ENCODE assay signal across 9 mouse cellular contexts in the genomic region with DNA sequence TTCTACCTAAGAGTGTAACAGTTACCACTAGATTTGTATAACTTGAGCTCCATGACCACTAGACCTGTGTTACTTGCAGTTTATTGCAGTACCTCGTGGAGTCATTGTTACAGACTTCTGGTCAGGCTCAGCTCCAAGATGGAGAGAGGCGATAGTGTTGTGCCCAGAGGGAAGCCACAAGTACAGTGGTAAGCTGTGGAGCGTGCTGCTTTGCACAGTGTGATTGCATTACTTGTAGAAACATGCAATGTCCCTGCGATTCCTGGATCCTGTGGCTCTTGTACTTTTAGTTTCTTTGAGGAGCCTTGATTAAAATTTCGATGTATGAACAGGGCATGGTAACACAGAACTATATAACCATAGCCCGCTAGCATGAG. TPM values are rescaled to one million over a fixed set of nuclear protein-coding genes. Genes with fewer than 3 reads are reported as not detected.
A peak's percentile ranks its signal among the peaks of the same experiment; 100 is the strongest.
DNase-seq lines count a peak whose midpoint lies in the region; ATAC-seq and TF ChIP-seq lines count a peak whose summit lies in the region.
"Had no signal": no experiment of that assay in that cellular context is flagged by ENCODE, and none has a peak within 500 bp of the region (broad histone marks: within the 10 kb centered on the region; RNA-seq: fewer than 3 reads in every experiment).

No protein-coding gene starts in this region.

- no peaks in the 10 kb centered on the region for H3K9me3 ChIP-seq in heart, embryonic 10.5 days
- H3K9me3 ChIP-seq in ES-E14 (ENCODE audit: control insufficient read depth, insufficient read depth, low read depth, low read length), result no peaks in the 10 kb centered on the region
- H3K9me3 ChIP-seq in hindbrain, embryonic 11.5 days (ENCODE audit: control insufficient read depth, low read length), result no peaks in the 10 kb centered on the region
- H3K9me3 ChIP-seq in liver, embryonic 15.5 days (replicated peaks), result no peaks in the 10 kb centered on the region

- ATAC-seq in hindbrain, embryonic 11.5 days (ENCODE audit: low FRiP score), result no peak
- no peak for ATAC-seq in liver, embryonic 15.5 days (ENCODE audit: insufficient read depth)

- DNase-seq in heart, embryonic 10.5 days (ENCODE audit: low spot score), result no peak
- no peak for DNase-seq in heart, postnatal 36 days
- DNase-seq in ES-E14 (ENCODE audit: low read depth, low spot score), result no peak
- DNase-seq in hindbrain, embryonic 11.5 days (ENCODE audit: low spot score), result no peak
- no peak for DNase-seq in gastrocnemius, adult 18-20 months (ENCODE audit: low spot score)
- DNase-seq in thymus, adult 18-20 months, result no peak
- DNase-seq in adrenal gland, postnatal 4 days (ENCODE audit: low spot score in 2 of 2), result no peak

- peak overlapping the region; percentile 91 for H3K4me3 ChIP-seq in heart, embryonic 10.5 days
- peak overlapping the region; percentile 83 to 85; a peak in 3 of 4 replicates for H3K4me3 ChIP-seq in ES-E14 (ENCODE audit: insufficient read depth in 1 of 2, low read depth in 1 of 2, low read length in 2 of 2, poor library complexity in 1 of 2, severe bottlenecking in 1 of 2)
- H3K4me3 ChIP-seq in hindbrain, embryonic 11.5 days (ENCODE audit: low read depth, low read length), result peak overlapping the region; percentile 82
- H3K4me3 ChIP-seq in liver, embryonic 15.5 days (replicated peaks), result peak overlapping the region; percentile 80

- WGBS in heart, embryonic 10.5 days, result 85% methylated on average over 6 of the region's 6 CpGs
- 86% methylated on average over 6 of the region's 6 CpGs for WGBS in hindbrain, embryonic 11.5 days
- 64% methylated on average over 6 of the region's 6 CpGs for WGBS in liver, embryonic 15.5 days (ENCODE audit: insufficient replicate concordance)

- peaks cover 22% of the 10 kb centered on the region for H3K36me3 ChIP-seq in heart, embryonic 10.5 days
- H3K36me3 ChIP-seq in ES-E14 (ENCODE audit: control insufficient read depth, insufficient read depth, low read length, poor library complexity, severe bottlenecking), result peaks cover 3% of the 10 kb centered on the region; the same call in 1 of the 2 replicates
- H3K36me3 ChIP-seq in hindbrain, embryonic 11.5 days (ENCODE audit: control insufficient read depth, insufficient read depth, low read length), result 0 out of 2 replicates have a peak, but pooled peaks cover 2% of the 10 kb centered on the region
- H3K36me3 ChIP-seq in liver, embryonic 15.5 days (replicated peaks), result peaks cover 19% of the 10 kb centered on the region

- H3K4me2 ChIP-seq in hindbrain, embryonic 11.5 days (replicated peaks; ENCODE audit: low read depth, low read length), result peak overlapping the region; percentile 85
- peak overlapping the region; percentile 82 for H3K4me2 ChIP-seq in liver, embryonic 15.5 days

- H3K27me3 ChIP-seq in heart, embryonic 10.5 days (ENCODE audit: insufficient read depth, poor library complexity, severe bottlenecking), result no peaks in the 10 kb centered on the region
- no peaks in the 10 kb centered on the region for H3K27me3 ChIP-seq in hindbrain, embryonic 11.5 days (ENCODE audit: control insufficient read depth, insufficient read depth, low read length)
- H3K27me3 ChIP-seq in liver, embryonic 15.5 days, result no peaks in the 10 kb centered on the region; the same call in 1 of the 2 replicates

- peaks cover 12% of the 10 kb centered on the region for H3K4me1 ChIP-seq in heart, embryonic 10.5 days
- no peaks in the 10 kb centered on the region for H3K4me1 ChIP-seq in ES-E14 (ENCODE audit: control insufficient read depth in 2 of 2, insufficient read depth in 2 of 2, low read length in 2 of 2, poor library complexity in 1 of 2)
- H3K4me1 ChIP-seq in hindbrain, embryonic 11.5 days (replicated peaks; ENCODE audit: control insufficient read depth, insufficient read depth, low read length), result no peaks in the 10 kb centered on the region
- peaks cover 23% of the 10 kb centered on the region for H3K4me1 ChIP-seq in liver, embryonic 15.5 days (replicated peaks)

- intact Hi-C loops in heart, postnatal 36 days (cut with DNase I), result no loop called here

- peak overlapping the region; percentile 93; the same call in 1 of the 2 replicates for H3K27ac ChIP-seq in heart, embryonic 10.5 days
- H3K27ac ChIP-seq in ES-E14 (ENCODE audit: insufficient read depth, low read depth, low read length, poor library complexity, severe bottlenecking), result no peak overlapping the region
- 0 out of 2 replicates have a peak overlapping the region, but pooled peaks have one; percentile 24 for H3K27ac ChIP-seq in hindbrain, embryonic 11.5 days (ENCODE audit: low read depth, low read length)
- H3K27ac ChIP-seq in liver, embryonic 15.5 days (replicated peaks), result no peak overlapping the region; the same call in 1 of the 2 replicates

- in situ Hi-C loops in ES-E14 (cut with MboI; ENCODE audit: low sequenced_read_pairs in 2 of 2, unreplicated experiment in 2 of 2), result no loop called here

- H3K9ac ChIP-seq in ES-E14 (ENCODE audit: insufficient read depth, low read depth, low read length, poor library complexity, severe bottlenecking), result no peak overlapping the region
- peak overlapping the region; percentile 85; the same call in 1 of the 2 replicates for H3K9ac ChIP-seq in hindbrain, embryonic 11.5 days (ENCODE audit: low read depth, low read length)
- peak overlapping the region; percentile 73 for H3K9ac ChIP-seq in liver, embryonic 15.5 days

TF ChIP-seq in ES-E14, 5 proteins besides CTCF, POLR2A, EP300 and RAD21:
- TF ChIP-seq ZC3H11A (IDR thresholded peaks at IDR 0.05; ENCODE audit: borderline replicate concordance, low read depth, low read length) (no peak), MAFK (IDR thresholded peaks at IDR 0.05; ENCODE audit: insufficient read depth, low read depth, low read length) (no peak)

RNA-seq across cellular contexts. Expression of a gene that starts 0.9 kb away (rescaled TPM):
- polyA plus RNA-seq in heart, embryonic 10.5 days (2016; fragmentation: Nextera tagmentation; extraction: Ambion mirVana), result 4.1 and 8.1 TPM in 2 replicates
- total RNA-seq in heart, postnatal 36 days (2021), result 1 to 10 TPM; 1.6 to 2.0 TPM
- 5.3 and 5.7 TPM in 2 replicates for total RNA-seq in ES-E14 (2012; rRNA removed)
- polyA plus RNA-seq in hindbrain, embryonic 11.5 days (2014; fragmentation: Nextera tagmentation; extraction: Ambion mirVana), result 11.4 and 11.9 TPM in 2 replicates
- 2.3 and 2.5 TPM in 2 replicates for polyA plus RNA-seq in liver, embryonic 15.5 days (2015; fragmentation: Nextera tagmentation; extraction: Ambion mirVana)
- 1 to 10 TPM in 1 of 2 experiments, under 1 TPM in 1; 0.82 to 1.2 TPM for total RNA-seq in gastrocnemius, adult 18-20 months (2021)
- total RNA-seq in adrenal gland, postnatal 4 days (2021), result 10 to 100 TPM; 10.8 to 12.0 TPM

RNA-seq across cellular contexts. Expression of a gene that starts 21.0 kb away (rescaled TPM):
- 4.4 and 7.4 TPM in 2 replicates for polyA plus RNA-seq in heart, embryonic 10.5 days (2016; fragmentation: Nextera tagmentation; extraction: Ambion mirVana)
- total RNA-seq in heart, postnatal 36 days (2021), result 1 to 10 TPM; 1.5 to 2.5 TPM
- total RNA-seq in ES-E14 (2012; rRNA removed), result 3.7 and 4.7 TPM in 2 replicates
- polyA plus RNA-seq in hindbrain, embryonic 11.5 days (2014; fragmentation: Nextera tagmentation; extraction: Ambion mirVana), result 16.1 and 16.6 TPM in 2 replicates
- 1.7 and 2.6 TPM in 2 replicates for polyA plus RNA-seq in liver, embryonic 15.5 days (2015; fragmentation: Nextera tagmentation; extraction: Ambion mirVana)
- under 1 TPM; 0.78 TPM for total RNA-seq in gastrocnemius, adult 18-20 months (2021)
- 10 to 100 TPM; 12.7 to 13.3 TPM for total RNA-seq in adrenal gland, postnatal 4 days (2021)

RNA-seq across cellular contexts. Expression of a gene that starts 28.9 kb away (rescaled TPM):
- polyA plus RNA-seq in heart, embryonic 10.5 days (2016; fragmentation: Nextera tagmentation; extraction: Ambion mirVana), result not detected in 2 replicates
- not detected for total RNA-seq in heart, postnatal 36 days (2021)
- total RNA-seq in ES-E14 (2012; rRNA removed), result not detected in 2 replicates
- polyA plus RNA-seq in hindbrain, embryonic 11.5 days (2014; fragmentation: Nextera tagmentation; extraction: Ambion mirVana), result not detected in 2 replicates
- polyA plus RNA-seq in liver, embryonic 15.5 days (2015; fragmentation: Nextera tagmentation; extraction: Ambion mirVana), result not detected in 2 replicates
- total RNA-seq in gastrocnemius, adult 18-20 months (2021), result not detected
- not detected for total RNA-seq in adrenal gland, postnatal 4 days (2021)
- polyA plus RNA-seq: C2C12 had no signal

RNA-seq across cellular contexts. Expression of a gene that starts 36.1 kb away (rescaled TPM):
- 3.9 and 5.4 TPM in 2 replicates for polyA plus RNA-seq in heart, embryonic 10.5 days (2016; fragmentation: Nextera tagmentation; extraction: Ambion mirVana)
- total RNA-seq in heart, postnatal 36 days (2021), result 1 to 10 TPM; 3.4 to 3.7 TPM
- 3.0 and 3.4 TPM in 2 replicates for total RNA-seq in ES-E14 (2012; rRNA removed)
- 6.5 and 7.5 TPM in 2 replicates for polyA plus RNA-seq in hindbrain, embryonic 11.5 days (2014; fragmentation: Nextera tagmentation; extraction: Ambion mirVana)
- polyA plus RNA-seq in liver, embryonic 15.5 days (2015; fragmentation: Nextera tagmentation; extraction: Ambion mirVana), result 4.8 and 5.2 TPM in 2 replicates
- total RNA-seq in gastrocnemius, adult 18-20 months (2021), result 1 to 10 TPM; 2.8 to 3.1 TPM
- 1 to 10 TPM; 7.3 to 8.9 TPM for total RNA-seq in adrenal gland, postnatal 4 days (2021)

RNA-seq across cellular contexts. Expression of a gene that starts 38.9 kb away (rescaled TPM):
- polyA plus RNA-seq in heart, embryonic 10.5 days (2016; fragmentation: Nextera tagmentation; extraction: Ambion mirVana), result 0.04 TPM in 1 of 2 replicates, not detected in the other
- not detected for total RNA-seq in heart, postnatal 36 days (2021)
- not detected in 2 replicates for total RNA-seq in ES-E14 (2012; rRNA removed)
- 0.05 TPM in 1 of 2 replicates, not detected in the other for polyA plus RNA-seq in hindbrain, embryonic 11.5 days (2014; fragmentation: Nextera tagmentation; extraction: Ambion mirVana)
- polyA plus RNA-seq in liver, embryonic 15.5 days (2015; fragmentation: Nextera tagmentation; extraction: Ambion mirVana), result not detected in 2 replicates
- total RNA-seq in gastrocnemius, adult 18-20 months (2021), result not detected
- not detected for total RNA-seq in adrenal gland, postnatal 4 days (2021)
- polyA plus RNA-seq: C2C12 had no signal

Comparison
In these comparisons a context has a peak if more than half of its experiments do, and no peak if none do; other contexts are left out.
1. H3K27ac ChIP-seq: peak in heart, embryonic 10.5 days (single experiment) and hindbrain, embryonic 11.5 days (single experiment); none in ES-E14 (single experiment) and liver, embryonic 15.5 days (single experiment).
2. Peak in every context shown above with its lines, with median percentiles within 50 percentile points of each other: H3K4me3 ChIP-seq.